Mouse (Mus musculus) liver, postnatal 0 days (tissue): ENCODE results near the gene Gm49711.

Source experiments
- CTCF ChIP-seq: sonication (generic); IDR thresholded peaks from 2 replicates; pipeline ENCODE4 v1.5.1; 2016; ENCODE audit warnings: antibody characterized with exemption, low read depth
- EP300 ChIP-seq: IDR thresholded peaks from 2 replicates; pipeline ENCODE4 v1.6.1; 2016; ENCODE audit warnings: antibody characterized with exemption, low read depth, mild to moderate bottlenecking

DNA sequence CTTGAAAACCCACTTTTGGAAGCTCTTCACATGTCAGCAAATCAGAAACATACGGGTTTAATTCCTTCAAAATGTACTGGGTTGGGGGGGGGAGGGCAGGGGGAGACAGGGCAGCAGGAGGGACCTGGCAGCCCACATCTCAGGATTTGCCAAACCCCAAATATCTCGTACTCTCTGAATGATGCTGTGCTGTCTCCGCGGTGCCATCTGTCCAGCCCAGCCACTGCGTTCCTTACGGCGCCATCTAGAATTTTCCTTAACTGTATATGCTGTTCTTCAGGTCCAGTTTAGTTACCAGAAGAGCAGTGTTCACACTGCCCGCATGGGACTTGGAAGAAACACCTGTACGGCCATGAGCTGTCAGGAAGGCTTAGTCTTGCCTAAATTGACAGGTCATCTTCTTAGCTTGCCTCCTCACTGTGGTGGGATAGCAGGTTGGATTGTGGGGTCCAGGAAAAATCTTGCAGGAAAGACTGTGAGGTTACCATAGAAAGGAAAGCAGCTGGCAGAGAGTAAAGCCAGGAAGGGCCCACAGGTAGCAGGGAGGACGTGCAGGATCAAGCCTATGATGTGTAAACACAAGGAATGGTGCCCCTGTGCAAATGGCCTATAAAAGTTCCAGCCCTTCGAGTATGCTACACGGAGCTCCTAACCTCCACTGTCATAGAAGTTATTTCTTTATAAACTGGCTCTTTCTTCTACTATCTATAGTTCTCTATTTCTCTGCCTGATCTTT is 89.7 kb downstream of the Gm49711 start:
- no peak for TF ChIP-seq EP300
- TF ChIP-seq CTCF = no peak
